Mouse (Mus musculus) sigmoid colon, adult 10 weeks (tissue): Measurements from ENCODE around the gene Tceanc. TPM values are rescaled to one million over a fixed set of nuclear protein-coding genes. Genes with fewer than 3 reads are reported as not detected.

Experiments used
- polyA plus RNA-seq: library from polyadenylated mRNA; stranded (reverse); fragments of 350-450 nt; fragmentation: Illumina TruSeq; extraction: RNeasy Lipid Tissue Mini Kit (QIAGEN cat#74804); gene quantifications from one replicate; pipeline ENCODE4 v1.2.3, GENCODE M21; 2014; ENCODE audit warnings: low read depth, low replicate concordance

The Tceanc gene
- 8.2 TPM for polyA plus RNA-seq

GRCm38 (mm10) chrX:166518345-166518744 lies at the start of gene Tceanc:
Tceanc (minus strand) TSS chrX:166518567.

GRCm38 (mm10) chrX:166479365-166479983 lies 38.9 kb downstream of the Tceanc start, which contains the start of gene Rab9:
Rab9 (minus strand) TSS chrX:166479867.

Other genes starting within 250 kb of the Tceanc start
- 40.1 TPM for gene Trappc2, start 78.0 kb downstream of the Tceanc start, polyA plus RNA-seq
- 17.9 TPM for gene Ofd1, start 77.9 kb downstream of the Tceanc start, polyA plus RNA-seq
- gene Rab9, start 38.7 kb downstream of the Tceanc start, polyA plus RNA-seq, result 105 TPM
- gene Egfl6, start 67.2 kb upstream of the Tceanc start, polyA plus RNA-seq, result 0.25 TPM